Mouse (Mus musculus) limb, embryonic 11.5 days (tissue): ENCODE measurements around the gene Csrnp3. TPM values are rescaled to one million over a fixed set of nuclear protein-coding genes. Genes with fewer than 3 reads are reported as not detected.
A peak's percentile ranks its signal among the peaks of the same experiment; 100 is the strongest.

ENCODE experiments used
- ATAC-seq: fragments of 200-750 bp; cut with Nextera tagmentation; 2 replicates; pipeline ENCODE4 v1.8.0; 2017; ENCODE audit warnings: low read depth; ENCODE audit not compliant: insufficient number of reproducible peaks, low FRiP score, low TSS enrichment
- DNase-seq: peaks from one replicate; pipeline ENCODE4 v3.0.0-alpha.2; 2015; ENCODE audit warnings: low spot score
- H3K27ac ChIP-seq: fragments of 300-500 bp; sonication (generic); replicated peaks from 2 replicates; pipeline ENCODE4 v1.5.1; 2014; ENCODE audit warnings: low read depth, mild to moderate bottlenecking, low read length
- H3K27me3 ChIP-seq: fragments of 300-500 bp; sonication (generic); 2 replicates; pipeline ENCODE4 v1.6.1; 2014; ENCODE audit warnings: mild to moderate bottlenecking, low read length, mixed read lengths; ENCODE audit not compliant: control insufficient read depth, insufficient read depth
- H3K36me3 ChIP-seq: fragments of 300-500 bp; sonication (generic); 2 replicates; pipeline ENCODE4 v1.6.1; 2014; ENCODE audit warnings: mild to moderate bottlenecking, low read length, moderate library complexity, mixed read lengths; ENCODE audit not compliant: control insufficient read depth, insufficient read depth
- H3K4me1 ChIP-seq: fragments of 300-500 bp; sonication (generic); 2 replicates; pipeline ENCODE4 v1.6.1; 2014; ENCODE audit warnings: low read length, mixed read lengths; ENCODE audit not compliant: control insufficient read depth, insufficient read depth
- H3K4me2 ChIP-seq: fragments of 300-500 bp; sonication (generic); 2 replicates; pipeline ENCODE4 v1.6.1; 2014; ENCODE audit warnings: low read depth, mild to moderate bottlenecking, moderate library complexity; ENCODE audit not compliant: severe bottlenecking
- H3K4me3 ChIP-seq: fragments of 300-500 bp; sonication (generic); 2 replicates; pipeline ENCODE4 v1.5.1; 2014; ENCODE audit warnings: low read depth, low read length
- H3K9ac ChIP-seq: fragments of 300-500 bp; sonication (generic); 2 replicates; pipeline ENCODE4 v1.6.1; 2014; ENCODE audit warnings: mild to moderate bottlenecking, low read length
- H3K9me3 ChIP-seq: fragments of 300-500 bp; sonication (generic); 2 replicates; pipeline ENCODE4 v1.6.1; 2016; ENCODE audit warnings: low read length; ENCODE audit not compliant: control insufficient read depth
- WGBS: fragments of 180-500 bp; shearing (Covaris S2); extraction: QIAGEN DNeasy Blood & Tissue Kit; methylation state at CpG from one replicate; pipeline ENCODE4 v1.1.7; 2014; 5-methylcytosine and 5-hydroxymethylcytosine counted together
- polyA plus RNA-seq: library from polyadenylated mRNA; unstranded; fragments of >200 nt; fragmentation: Nextera tagmentation; extraction: Ambion mirVana; gene quantifications from 2 replicates; pipeline ENCODE4 v1.2.1, GENCODE M21; 2014

The Csrnp3 gene
- polyA plus RNA-seq, 1 experiment from 2014 or later, result 10.8 TPM

- no peak for DNase-seq
- H3K4me2 ChIP-seq, result no peak overlapping the region
- 83% methylated on average over 6 of the region's 6 CpGs for WGBS
These were observed 179.3 kb downstream of the Csrnp3 start for GRCm38 (mm10) chr2:66024837-66025236.

GRCm38 (mm10) chr2:66028812-66029211 is 183.2 kb downstream of the Csrnp3 start:
- no peaks in the 10 kb centered on the region for H3K4me1 ChIP-seq
- no peaks in the 10 kb centered on the region for H3K36me3 ChIP-seq
- H3K9ac ChIP-seq, result no peak overlapping the region
- H3K27ac ChIP-seq, result no peak overlapping the region
- ATAC-seq (no peak), DNase-seq (no peak)
- no peak overlapping the region for H3K4me2 ChIP-seq
- WGBS, result 78% methylated on average over 5 of the region's 5 CpGs
- no peaks in the 10 kb centered on the region for H3K9me3 ChIP-seq
- no peaks in the 10 kb centered on the region for H3K27me3 ChIP-seq
- H3K4me3 ChIP-seq, result no peak overlapping the region

More at GRCm38 (mm10) chr2:66024837-66025236, 179.3 kb downstream of the Csrnp3 start:
- H3K36me3 ChIP-seq, result 0 out of 2 replicates have a peak, but pooled peaks cover under 1% of the 10 kb centered on the region
- no peak overlapping the region for H3K9ac ChIP-seq
- no peaks in the 10 kb centered on the region for H3K27me3 ChIP-seq
- no peak overlapping the region for H3K27ac ChIP-seq
- H3K4me3 ChIP-seq, result no peak overlapping the region
- no peaks in the 10 kb centered on the region for H3K4me1 ChIP-seq
- no peaks in the 10 kb centered on the region for H3K9me3 ChIP-seq
- no peak for ATAC-seq

DNA sequence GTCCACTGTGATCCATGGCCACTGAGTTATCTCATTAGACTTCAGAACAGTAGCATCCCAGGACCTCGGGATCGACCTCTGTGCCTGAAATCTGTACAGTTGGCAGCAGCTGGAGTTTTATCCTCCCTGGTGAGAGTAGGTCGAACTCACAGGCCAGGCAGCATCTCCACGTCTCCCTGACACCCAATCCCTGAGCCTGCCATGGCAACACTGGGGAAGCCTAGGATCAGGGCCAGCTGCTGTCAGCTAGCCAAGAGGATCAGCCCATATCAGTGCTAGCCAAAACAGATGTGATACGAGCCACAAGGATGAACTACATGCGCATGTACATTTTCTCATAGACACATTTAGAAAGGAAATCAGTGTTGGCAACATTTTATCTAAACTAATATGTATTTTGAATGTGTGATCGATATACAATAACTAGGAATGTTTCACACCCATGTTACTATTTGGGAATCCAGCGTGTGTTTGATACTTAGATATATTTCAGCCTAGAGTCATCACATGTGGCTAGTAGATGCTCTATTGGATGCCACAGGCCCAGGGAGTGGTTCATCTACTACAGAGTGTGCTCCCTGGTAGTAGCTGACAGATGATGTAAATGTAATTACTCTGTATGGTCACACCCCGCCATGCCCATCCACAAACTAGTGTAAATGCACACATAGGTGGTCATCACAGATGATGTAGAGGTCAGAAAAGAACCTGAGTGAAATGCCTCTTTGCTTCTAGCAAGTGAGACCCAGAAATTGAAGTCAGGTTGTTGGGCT is 189.5 kb downstream of the Csrnp3 start:
- WGBS, result 87% methylated on average over 9 of the region's 9 CpGs
- H3K4me1 ChIP-seq, result no peaks in the 10 kb centered on the region
- ATAC-seq (no peak), DNase-seq (no peak)
- no peak overlapping the region for H3K27ac ChIP-seq
- H3K4me2 ChIP-seq, result no peak overlapping the region
- H3K36me3 ChIP-seq, result no peaks in the 10 kb centered on the region
- no peak overlapping the region for H3K9ac ChIP-seq
- no peak overlapping the region for H3K4me3 ChIP-seq
- H3K9me3 ChIP-seq, result no peaks in the 10 kb centered on the region
- H3K27me3 ChIP-seq, result no peaks in the 10 kb centered on the region

DNA sequence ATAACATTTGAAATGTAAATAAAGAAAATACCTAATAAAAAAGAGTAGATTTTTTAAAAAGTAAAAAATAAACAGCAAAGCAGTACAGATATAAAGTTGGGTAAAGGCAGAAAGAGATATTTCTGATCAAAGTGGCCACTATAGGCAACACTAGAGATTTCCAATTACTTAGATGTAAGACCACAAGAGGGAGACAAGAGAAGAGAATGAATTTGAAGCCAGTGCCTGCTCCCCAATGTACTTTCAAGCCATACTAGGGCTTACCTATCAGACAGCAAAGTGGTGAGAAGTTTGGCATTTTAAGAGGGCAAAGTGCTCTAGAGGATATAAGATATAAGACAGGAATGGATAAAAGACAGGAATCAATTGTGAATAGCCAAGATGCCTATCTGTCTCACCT is 195.0 kb downstream of the Csrnp3 start:
- ATAC-seq, result no peak
- H3K9me3 ChIP-seq, result no peaks in the 10 kb centered on the region
- H3K36me3 ChIP-seq, result no peaks in the 10 kb centered on the region
- H3K4me2 ChIP-seq, result no peak overlapping the region
- no peaks in the 10 kb centered on the region for H3K27me3 ChIP-seq
- no peak overlapping the region for H3K4me3 ChIP-seq
- no peaks in the 10 kb centered on the region for H3K4me1 ChIP-seq
- DNase-seq, result no peak
- H3K27ac ChIP-seq, result no peak overlapping the region
- H3K9ac ChIP-seq, result no peak overlapping the region

- Histone ChIP-seq H3K9ac (no peak overlapping the region), H3K4me2 (no peak overlapping the region), H3K36me3 (no peaks in the 10 kb centered on the region), H3K27me3 (no peaks in the 10 kb centered on the region), H3K9me3 (no peaks in the 10 kb centered on the region), H3K27ac (no peak overlapping the region), H3K4me1 (no peaks in the 10 kb centered on the region), H3K4me3 (no peak overlapping the region)
- WGBS, result 91% methylated on average over 21 of the region's 21 CpGs
- ATAC-seq (no peak), DNase-seq (no peak)
These were observed 195.8 kb downstream of the Csrnp3 start for GRCm38 (mm10) chr2:66041203-66041916.

- no peak overlapping the region for H3K9ac ChIP-seq
- no peak overlapping the region for H3K27ac ChIP-seq
- no peaks in the 10 kb centered on the region for H3K27me3 ChIP-seq
- DNase-seq (peak; percentile 74), ATAC-seq (peak; percentile 62; the same call in 1 of the 2 replicates)
- H3K9me3 ChIP-seq, result no peaks in the 10 kb centered on the region
- 66% methylated on average over 9 of the region's 9 CpGs for WGBS
- H3K4me1 ChIP-seq, result no peaks in the 10 kb centered on the region
- H3K4me2 ChIP-seq, result no peak overlapping the region
- no peak overlapping the region for H3K4me3 ChIP-seq
- H3K36me3 ChIP-seq, result no peaks in the 10 kb centered on the region
These were observed 196.4 kb downstream of the Csrnp3 start for GRCm38 (mm10) chr2:66041917-66042419.

DNA sequence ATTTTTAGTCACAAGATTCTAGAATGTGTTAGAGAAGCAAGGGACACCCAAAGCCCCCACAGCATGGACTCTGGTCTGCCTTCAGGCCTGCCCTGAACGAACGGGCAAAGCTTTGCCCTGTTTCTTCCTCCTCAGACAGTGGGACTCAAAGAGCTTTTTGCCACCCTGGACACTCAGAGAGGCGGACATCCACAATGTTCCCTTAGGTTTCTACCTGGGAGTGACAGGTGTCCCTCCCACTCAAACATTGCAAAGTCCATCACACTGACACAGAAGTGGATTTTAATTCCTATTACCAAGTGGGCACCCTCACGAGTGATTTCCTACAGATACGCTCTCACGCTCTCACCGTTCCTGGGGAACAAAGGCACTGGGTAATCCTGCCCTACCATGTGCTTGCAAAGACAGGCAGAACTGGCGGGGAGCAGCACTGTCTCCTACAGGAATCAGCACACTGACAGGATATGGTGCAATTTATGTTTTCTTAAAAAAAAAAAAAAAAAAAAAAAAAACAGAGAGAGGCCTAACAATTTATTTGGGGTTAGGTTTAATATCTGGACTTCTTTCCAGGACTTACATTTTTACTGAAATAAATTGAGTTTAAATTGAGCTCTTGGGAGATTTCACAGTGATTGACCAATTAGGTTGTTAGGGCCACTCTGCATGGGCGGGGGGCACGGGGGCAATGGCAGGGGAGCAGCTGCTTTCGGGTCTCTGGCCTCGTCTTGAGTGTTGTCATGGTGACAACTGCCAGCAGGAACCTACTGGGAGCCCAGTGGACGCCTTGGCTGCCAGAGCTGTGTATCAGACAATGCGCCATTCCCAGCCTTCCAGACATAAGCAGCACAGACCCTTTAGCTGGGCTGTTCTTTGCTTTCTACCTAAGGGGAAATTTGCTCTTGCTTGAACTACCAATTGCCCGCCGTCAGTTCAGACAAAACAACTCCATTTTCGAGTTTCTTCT is 198.2 kb downstream of the Csrnp3 start:
- ATAC-seq (0 out of 2 replicates have a peak, but pooled peaks have one; percentile 31), DNase-seq (peak; percentile 31)
- H3K9ac ChIP-seq, result no peak overlapping the region
- no peaks in the 10 kb centered on the region for H3K4me1 ChIP-seq
- H3K27ac ChIP-seq, result no peak overlapping the region
- no peak overlapping the region for H3K4me3 ChIP-seq
- H3K9me3 ChIP-seq, result no peaks in the 10 kb centered on the region
- no peaks in the 10 kb centered on the region for H3K36me3 ChIP-seq
- no peaks in the 10 kb centered on the region for H3K27me3 ChIP-seq
- 60% methylated on average over 17 of the region's 17 CpGs for WGBS
- no peak overlapping the region for H3K4me2 ChIP-seq
